Mouse (Mus musculus) left cerebral cortex, adult 2 months (tissue): Measurements from ENCODE around the gene Zc2hc1c. TPM values are rescaled to one million over a fixed set of nuclear protein-coding genes. Genes with fewer than 3 reads are reported as not detected.

Source experiments
- DNase-seq, 2 experiments: peaks; one replicate each; pipeline ENCODE4 v3.0.0; 2021 to 2022; ENCODE audit warnings: low spot score in 2 of 2, mixed read lengths in 1 of 2; ENCODE audit errors: extremely low spot score in 1 of 2
- H3K27ac ChIP-seq: fragments of 200-600 bp; 2 replicates; pipeline ENCODE4 v1.8.1; 2022
- H3K4me3 ChIP-seq: fragments of 200-600 bp; 2 replicates; pipeline ENCODE4 v1.8.1; 2022
- CTCF ChIP-seq: fragments of 200-600 bp; IDR thresholded peaks from 2 replicates; pipeline ENCODE4 v1.8.1; 2022; ENCODE audit warnings: antibody characterized with exemption, mild to moderate bottlenecking, moderate library complexity
- intact Hi-C: fragments of 180-260 bp; cut with DNase I; formaldehyde crosslinking; loops from one replicate; pipeline ENCODE4 v1.15.1; 2025
- microRNA-seq, 2 experiments: library from miRNA; unstranded; fragments of <30 nt; microRNA quantifications; one replicate each; pipeline ENCODE4 v1.2.0; 2021
- total RNA-seq, 2 experiments: library from RNA; stranded (reverse); gene quantifications; 2 replicates each; pipeline ENCODE4 v1.2.3; 2021

Gene Zc2hc1c
- total RNA-seq, 2 experiments from 2014 or later = 2.0 to 2.8 TPM

DNA sequence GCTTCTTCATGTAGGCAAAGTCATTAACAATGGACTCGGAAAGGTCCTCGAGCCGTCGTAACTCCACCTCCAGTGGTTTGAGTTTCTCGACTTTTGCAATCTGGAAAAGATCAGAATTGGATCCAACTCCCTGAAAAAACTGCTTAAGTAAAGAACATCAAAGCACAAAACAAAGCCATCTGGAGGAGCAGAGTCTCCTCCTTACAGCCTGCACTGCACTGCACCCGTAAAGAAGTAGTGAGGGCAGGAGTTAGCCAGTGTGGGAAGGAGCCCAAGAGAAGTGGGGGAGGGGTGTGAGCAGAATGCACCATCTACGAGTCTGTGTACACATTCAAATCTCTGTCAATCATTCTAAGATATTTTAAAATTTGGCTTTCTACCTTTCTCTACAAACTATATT, 55.9 kb downstream of the Zc2hc1c start:
- no peak for DNase-seq
- H3K27ac ChIP-seq = no peak overlapping the region
- no peak overlapping the region for H3K4me3 ChIP-seq
- TF ChIP-seq CTCF = no peak
- intact Hi-C loops = loop anchor here (5.0 kb wide), 1 partner anchor 383 kb away; no protein-coding TSS in a partner anchor

DNA sequence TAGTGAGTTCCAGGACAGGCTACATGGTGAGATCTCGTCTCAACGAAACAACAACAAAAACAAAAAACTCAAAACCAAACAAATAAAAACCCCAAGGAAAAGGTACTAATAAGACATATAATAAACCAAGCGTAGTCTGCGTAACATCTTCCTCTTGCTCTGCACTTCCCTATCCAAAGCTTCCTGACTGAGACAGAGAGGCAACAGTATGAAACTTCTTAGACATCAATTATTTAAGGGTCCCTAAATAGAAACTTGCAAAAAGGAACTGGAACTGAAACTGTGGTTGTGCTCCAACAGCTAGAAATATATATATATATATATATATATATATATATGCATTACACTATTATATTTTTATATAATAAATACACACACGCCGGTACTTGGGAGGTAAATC, 57.2 kb downstream of the Zc2hc1c start:
- H3K4me3 ChIP-seq = no peak overlapping the region
- no peak for DNase-seq
- intact Hi-C loops = no loop called here
- no peak overlapping the region for H3K27ac ChIP-seq
- TF ChIP-seq CTCF = no peak

- H3K27ac ChIP-seq = no peak overlapping the region
- H3K4me3 ChIP-seq = no peak overlapping the region
- peak in 1 of 2 experiments; percentile 24 for DNase-seq
- intact Hi-C loops = loop anchor here (1.0 kb wide), 1 partner anchor 141 kb away; no protein-coding TSS in a partner anchor
- peak; percentile 79 for TF ChIP-seq CTCF
Observed at GRCm38 (mm10) chr12:85346374-85346773, 58.0 kb downstream of the Zc2hc1c start.

DNA sequence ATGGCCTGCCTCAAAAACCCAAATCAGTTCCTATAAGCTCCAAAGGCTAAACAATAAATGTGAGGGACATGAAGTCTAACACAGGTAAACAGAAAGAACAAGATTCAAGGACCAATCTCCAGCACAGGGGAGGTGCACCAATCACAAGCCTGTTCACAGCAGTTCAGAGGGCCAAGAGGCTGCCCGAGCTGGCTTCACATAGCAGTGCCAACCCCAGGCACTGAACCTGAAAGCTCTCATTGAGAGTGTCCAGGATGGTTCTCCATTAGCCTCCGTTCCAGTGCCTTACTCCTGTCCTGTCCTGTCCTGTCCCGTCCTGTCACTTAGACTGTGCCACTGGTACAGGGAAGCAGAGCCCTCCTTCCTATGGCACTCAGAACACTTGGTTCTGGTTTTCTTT, 58.8 kb downstream of the Zc2hc1c start:
- intact Hi-C loops = no loop called here
- no peak for DNase-seq
- H3K27ac ChIP-seq = no peak overlapping the region
- no peak overlapping the region for H3K4me3 ChIP-seq
- TF ChIP-seq CTCF = no peak

- Histone ChIP-seq H3K27ac (peak overlapping the region; percentile 36), H3K4me3 (no peak overlapping the region)
- DNase-seq = no peak
- TF ChIP-seq CTCF = no peak
- intact Hi-C loops = no loop called here
Observed at GRCm38 (mm10) chr12:85348338-85348737, 59.9 kb downstream of the Zc2hc1c start.

Small RNA genes lying within 50 kb of the gene (microRNA-seq; reads per million reads assigned to microRNA genes)
- gene Mir6938 = 0 to 0.48 reads per million in 2 experiments

Other genes with a start within 250 kb of the Zc2hc1c start
- 1 to 10 TPM; 1.9 to 2.1 TPM for gene Prox2, start 177.8 kb upstream of the Zc2hc1c start, total RNA-seq
- 100 to 1,000 TPM; 146 to 156 TPM for gene Dlst, start 177.8 kb upstream of the Zc2hc1c start, total RNA-seq
- gene Rps6kl1, start 137.3 kb upstream of the Zc2hc1c start, total RNA-seq = 10 to 100 TPM; 33.9 to 38.6 TPM
- gene Pgf, start 110.8 kb upstream of the Zc2hc1c start, total RNA-seq = 1 to 10 TPM; 2.6 TPM
- gene Eif2b2, start 69.1 kb upstream of the Zc2hc1c start, total RNA-seq = 10 to 100 TPM; 58.5 to 74.0 TPM
- gene Mlh3, start 18.0 kb upstream of the Zc2hc1c start, total RNA-seq = 10 to 100 TPM; 16.6 to 17.4 TPM
- 10 to 100 TPM; 32.9 to 37.4 TPM for gene Acyp1, start 153 bp upstream of the Zc2hc1c start, total RNA-seq
- 10 to 100 TPM; 32.9 to 34.8 TPM for gene Nek9, start 50.8 kb downstream of the Zc2hc1c start, total RNA-seq
- 100 to 1,000 TPM; 164 to 165 TPM for gene Tmed10, start 86.3 kb downstream of the Zc2hc1c start, total RNA-seq
- 10 to 100 TPM; 56.9 to 88.9 TPM for gene Fos, start 185.3 kb downstream of the Zc2hc1c start, total RNA-seq